Mouse (Mus musculus): ENCODE data around the gene Tead1.

The Tead1 gene

GRCm38 (mm10) chr7:112679171-112679512 is at the start of gene Tead1:
Gene Tead1 (plus strand): TSS chr7:112679318.
- peak; percentile 94 to 97 for DNase-seq (ENCODE audit: low spot score in 2 of 2)

- no peak for DNase-seq (ENCODE audit: low spot score in 2 of 2)
Measured at GRCm38 (mm10) chr7:112634505-112635213, 44.5 kb upstream of the Tead1 start.

- DNase-seq (ENCODE audit: low spot score in 2 of 2) = no peak
Measured at GRCm38 (mm10) chr7:112635936-112636335, 43.2 kb upstream of the Tead1 start.

- DNase-seq (ENCODE audit: low spot score in 2 of 2) = no peak
Measured at GRCm38 (mm10) chr7:112643866-112644543, 35.1 kb upstream of the Tead1 start.

GRCm38 (mm10) chr7:112644701-112645100 is 34.4 kb upstream of the Tead1 start:
- DNase-seq (ENCODE audit: low spot score in 2 of 2) = no peak

- no peak for DNase-seq (ENCODE audit: low spot score in 2 of 2)
Measured at GRCm38 (mm10) chr7:112645724-112646123, 33.4 kb upstream of the Tead1 start.

GRCm38 (mm10) chr7:112647417-112647816 is 31.7 kb upstream of the Tead1 start:
- DNase-seq (ENCODE audit: low spot score in 2 of 2) = no peak

GRCm38 (mm10) chr7:112656141-112656662 is 22.9 kb upstream of the Tead1 start:
- DNase-seq (ENCODE audit: low spot score in 2 of 2) = no peak

GRCm38 (mm10) chr7:112658939-112659338 is 20.2 kb upstream of the Tead1 start:
- DNase-seq (ENCODE audit: low spot score in 2 of 2) = no peak

GRCm38 (mm10) chr7:112659816-112660215 is 19.3 kb upstream of the Tead1 start:
- no peak for DNase-seq (ENCODE audit: low spot score in 2 of 2)

- no peak for DNase-seq (ENCODE audit: low spot score in 2 of 2)
Measured at GRCm38 (mm10) chr7:112660325-112660724, 18.8 kb upstream of the Tead1 start.

GRCm38 (mm10) chr7:112662398-112663313 is 16.5 kb upstream of the Tead1 start:
- DNase-seq (ENCODE audit: low spot score in 2 of 2) = no peak

- DNase-seq (ENCODE audit: low spot score in 2 of 2) = peak; percentile 52 to 70
Measured at GRCm38 (mm10) chr7:112663314-112663966, 15.7 kb upstream of the Tead1 start.

GRCm38 (mm10) chr7:112669993-112670392 is 9.1 kb upstream of the Tead1 start:
- DNase-seq (ENCODE audit: low spot score in 2 of 2) = no peak

GRCm38 (mm10) chr7:112678418-112679170 is 524 bp upstream of the Tead1 start:
- peak; percentile 57 to 62 for DNase-seq (ENCODE audit: low spot score in 2 of 2)

- peak; percentile 71 to 80 for DNase-seq (ENCODE audit: low spot score in 2 of 2)
Measured at GRCm38 (mm10) chr7:112679513-112680245, 561 bp downstream of the Tead1 start.

GRCm38 (mm10) chr7:112680498-112681251 is 1.6 kb downstream of the Tead1 start:
- peak; percentile 65 to 72 for DNase-seq (ENCODE audit: low spot score in 2 of 2)

- DNase-seq (ENCODE audit: low spot score in 2 of 2) = peak; percentile 46 to 48
Measured at GRCm38 (mm10) chr7:112684626-112685561, 5.8 kb downstream of the Tead1 start.
